Mouse (Mus musculus): ENCODE measurements around the gene Rngtt.
"Not testable (repeated sequence)": the region's sequence is repeated elsewhere in the genome, so short reads cannot be mapped to it uniquely, and the experiment has no call there.

The Rngtt gene

GRCm38 (mm10) chr4:33310840-33311437, 828 bp downstream of the Rngtt start:
- DNase-seq (ENCODE audit: low spot score in 2 of 2) = no peak

GRCm38 (mm10) chr4:33314150-33314549, 4.0 kb downstream of the Rngtt start:
- not testable (repeated sequence) for DNase-seq (ENCODE audit: low spot score in 2 of 2)

GRCm38 (mm10) chr4:33315840-33316239, 5.7 kb downstream of the Rngtt start:
- DNase-seq (ENCODE audit: low spot score in 2 of 2) = no peak

- no peak for DNase-seq (ENCODE audit: low spot score in 2 of 2)
These were observed 21.0 kb downstream of the Rngtt start for GRCm38 (mm10) chr4:33331147-33331546.

GRCm38 (mm10) chr4:33332956-33333455, 22.9 kb downstream of the Rngtt start:
- DNase-seq (ENCODE audit: low spot score in 2 of 2) = no peak

GRCm38 (mm10) chr4:33337999-33338398, 27.9 kb downstream of the Rngtt start:
- DNase-seq (ENCODE audit: low spot score in 2 of 2) = no peak

GRCm38 (mm10) chr4:33342877-33343731, 33.0 kb downstream of the Rngtt start:
- no peak for DNase-seq (ENCODE audit: low spot score in 2 of 2)

GRCm38 (mm10) chr4:33343732-33344057, 33.6 kb downstream of the Rngtt start:
- no peak for DNase-seq (ENCODE audit: low spot score in 2 of 2)

- no peak for DNase-seq (ENCODE audit: low spot score in 2 of 2)
These were observed 53.3 kb downstream of the Rngtt start for GRCm38 (mm10) chr4:33363451-33363850.

GRCm38 (mm10) chr4:33374916-33375315, 64.8 kb downstream of the Rngtt start:
- DNase-seq (ENCODE audit: low spot score in 2 of 2) = no peak

- DNase-seq (ENCODE audit: low spot score in 2 of 2) = no peak
These were observed 67.5 kb downstream of the Rngtt start for GRCm38 (mm10) chr4:33377642-33378041.

GRCm38 (mm10) chr4:33378894-33379293, 68.8 kb downstream of the Rngtt start:
- DNase-seq (ENCODE audit: low spot score in 2 of 2) = no peak

GRCm38 (mm10) chr4:33388899-33389298, 78.8 kb downstream of the Rngtt start:
- no peak for DNase-seq (ENCODE audit: low spot score in 2 of 2)

- no peak for DNase-seq (ENCODE audit: low spot score in 2 of 2)
These were observed 80.5 kb downstream of the Rngtt start for GRCm38 (mm10) chr4:33390660-33391059.

GRCm38 (mm10) chr4:33393437-33393836, 83.3 kb downstream of the Rngtt start:
- DNase-seq (ENCODE audit: low spot score in 2 of 2) = no peak

- peak; percentile 37 to 49 for DNase-seq (ENCODE audit: low spot score in 2 of 2)
These were observed 86.4 kb downstream of the Rngtt start for GRCm38 (mm10) chr4:33396222-33397176.

GRCm38 (mm10) chr4:33405723-33406293, 95.7 kb downstream of the Rngtt start:
- no peak for DNase-seq (ENCODE audit: low spot score in 2 of 2)

GRCm38 (mm10) chr4:33413791-33414190, 103.7 kb downstream of the Rngtt start:
- DNase-seq (ENCODE audit: low spot score in 2 of 2) = no peak

- DNase-seq (ENCODE audit: low spot score in 2 of 2) = no peak
These were observed 104.7 kb downstream of the Rngtt start for GRCm38 (mm10) chr4:33414781-33415180.

- no peak for DNase-seq (ENCODE audit: low spot score in 2 of 2)
These were observed 107.3 kb downstream of the Rngtt start for GRCm38 (mm10) chr4:33417391-33417790.

GRCm38 (mm10) chr4:33419644-33420043, 109.5 kb downstream of the Rngtt start:
- no peak for DNase-seq (ENCODE audit: low spot score in 2 of 2)

- no peak for DNase-seq (ENCODE audit: low spot score in 2 of 2)
These were observed 118.7 kb downstream of the Rngtt start for GRCm38 (mm10) chr4:33428856-33429255.
